Mouse (Mus musculus) telencephalon, adult 2 months (tissue): ENCODE results near the gene Lyg2.

Experiments
- DNase-seq: peaks from one replicate; pipeline ENCODE4 v3.0.0-alpha.2; 2011; ENCODE audit warnings: low read depth, low spot score

The Lyg2 gene

GRCm38 (mm10) chr1:37883411-37883810 is 32.9 kb downstream of the Lyg2 start:
- no peak for DNase-seq

GRCm38 (mm10) chr1:37877736-37878460 is 38.4 kb downstream of the Lyg2 start:
- no peak for DNase-seq

GRCm38 (mm10) chr1:37873157-37873556 is 43.1 kb downstream of the Lyg2 start:
- DNase-seq = no peak

- DNase-seq = peak; percentile 89
Observed at GRCm38 (mm10) chr1:37872131-37873067, 43.9 kb downstream of the Lyg2 start.

- DNase-seq = peak; percentile 21
Observed at GRCm38 (mm10) chr1:37871704-37872103, 44.6 kb downstream of the Lyg2 start, which contains the start of gene Lipt1. Gene Lipt1, plus strand, starts transcription at chr1:37871738.

DNA sequence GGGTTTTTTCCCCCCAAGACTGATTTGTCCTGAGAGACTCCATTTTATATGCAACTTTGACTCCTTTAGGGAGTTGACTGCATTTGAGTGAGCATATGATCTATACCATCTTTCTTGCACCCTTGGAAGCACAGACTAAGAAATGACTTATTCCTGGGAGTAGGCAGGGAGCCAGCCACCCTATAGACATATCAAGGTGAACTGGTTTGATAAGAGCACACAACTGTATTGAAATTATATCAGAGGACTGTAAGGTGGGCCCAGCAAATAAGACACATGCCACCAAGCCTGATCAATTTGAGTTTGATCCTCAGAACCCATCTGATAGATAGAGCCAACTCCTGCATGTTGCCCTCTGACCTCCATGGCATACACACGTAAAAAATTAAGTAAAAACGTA is 46.9 kb downstream of the Lyg2 start:
- no peak for DNase-seq

DNA sequence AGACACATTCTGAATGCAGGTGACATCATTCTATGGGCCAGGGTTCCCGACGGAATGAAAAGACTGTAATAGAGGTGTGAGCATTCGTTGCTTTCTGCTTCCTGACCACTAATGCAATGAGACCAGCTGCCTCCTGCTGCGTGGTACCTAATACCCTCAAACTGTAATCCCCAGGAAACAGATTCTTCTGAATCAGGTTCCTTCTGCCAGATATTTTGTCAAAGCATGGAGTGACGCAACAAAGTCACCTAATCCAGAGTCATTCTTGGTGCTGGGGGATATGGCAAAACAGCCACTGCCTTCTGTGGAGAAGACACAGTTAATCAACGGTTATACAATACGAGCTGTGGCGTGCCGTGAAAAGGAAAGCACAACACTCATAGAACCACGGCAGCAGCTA is 47.7 kb downstream of the Lyg2 start:
- DNase-seq = no peak

DNA sequence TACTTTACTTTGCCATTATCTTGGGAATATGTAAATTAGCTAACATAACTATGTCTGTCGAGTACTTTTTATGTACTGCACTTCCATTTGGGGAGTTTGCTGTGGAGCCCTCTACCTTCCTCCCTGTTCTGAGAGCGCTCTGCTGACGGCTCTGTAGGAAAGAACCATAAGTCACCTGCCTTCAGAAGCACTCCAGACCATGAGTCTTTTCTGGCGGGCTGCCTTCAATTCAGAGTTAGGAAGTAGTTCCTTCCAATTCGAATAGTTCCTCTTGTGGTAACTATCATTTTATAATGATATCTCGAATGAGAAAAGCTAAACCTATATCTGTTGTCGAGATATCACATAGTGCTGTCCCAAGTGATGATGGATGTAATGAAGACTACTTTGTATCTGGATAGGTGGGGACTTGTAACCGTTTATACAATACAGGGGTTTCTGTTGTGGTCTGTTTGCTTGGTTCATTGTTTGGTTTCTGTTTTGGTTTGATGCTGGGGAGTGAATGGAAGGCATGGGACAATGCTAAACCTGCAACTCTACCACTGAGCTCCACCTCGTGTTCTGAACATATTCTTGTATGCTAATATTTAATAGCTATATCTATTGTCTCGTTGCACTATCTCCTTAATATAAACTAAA is 48.5 kb downstream of the Lyg2 start:
- DNase-seq = no peak

GRCm38 (mm10) chr1:37867056-37867455 is 49.2 kb downstream of the Lyg2 start:
- DNase-seq = no peak

DNA sequence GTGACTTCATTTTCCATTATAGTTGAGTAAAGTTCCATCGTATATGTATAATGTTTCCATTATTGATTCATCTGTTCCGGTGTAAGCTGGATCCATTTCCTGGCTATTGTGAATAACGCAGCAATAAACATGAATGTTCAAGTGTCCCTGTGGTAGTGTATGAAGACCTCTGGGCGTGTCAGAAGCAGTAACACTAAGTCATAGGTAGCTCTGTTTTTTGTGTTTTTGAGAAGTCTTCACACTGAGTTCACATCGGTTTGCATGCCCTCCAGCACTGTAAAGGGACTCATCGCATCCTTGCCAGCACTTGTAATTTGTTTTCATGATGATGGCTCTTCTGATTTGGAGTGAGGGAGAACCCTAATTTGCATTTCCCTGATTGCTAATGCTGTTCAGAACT is 50.0 kb downstream of the Lyg2 start, which contains the start of gene Tsga10:
Gene Tsga10 (minus strand): TSS at position 144 of the 400 bp plus-strand sequence.
- DNase-seq = no peak

GRCm38 (mm10) chr1:37865401-37866215 is 50.7 kb downstream of the Lyg2 start:
- peak; percentile 15 for DNase-seq

- DNase-seq = peak; percentile 97
Observed at GRCm38 (mm10) chr1:37864511-37865400, 51.5 kb downstream of the Lyg2 start.
